Mouse (Mus musculus) kidney, adult 2 months (tissue): ENCODE results near the gene Gm20870. TPM values are rescaled to one million over a fixed set of nuclear protein-coding genes. Genes with fewer than 3 reads are reported as not detected.
"Not testable (repeated sequence)": the region's sequence is repeated elsewhere in the genome, so short reads cannot be mapped to it uniquely, and the experiment has no call there.

Experiments
- DNase-seq: peaks from one replicate; pipeline ENCODE4 v3.0.0; 2021
- H3K27ac ChIP-seq: fragments of 200-500 bp; 2 replicates; pipeline ENCODE4 v1.5.1; 2012; ENCODE audit warnings: low read depth, low read length, control low read depth, inconsistent platforms; ENCODE audit not compliant: insufficient read depth
- H3K27me3 ChIP-seq: fragments of 200-500 bp; replicated peaks from 2 replicates; pipeline ENCODE4 v1.6.1; 2012; ENCODE audit warnings: mild to moderate bottlenecking, moderate library complexity, low read length, inconsistent platforms; ENCODE audit not compliant: control insufficient read depth, insufficient read depth
- H3K36me3 ChIP-seq: fragments of 200-500 bp; 2 replicates; pipeline ENCODE4 v1.6.1; 2012; ENCODE audit warnings: mild to moderate bottlenecking, moderate library complexity, low read length, inconsistent platforms; ENCODE audit not compliant: control insufficient read depth, insufficient read depth
- H3K4me1 ChIP-seq: fragments of 200-500 bp; 2 replicates; pipeline ENCODE4 v1.6.1; 2011; ENCODE audit warnings: low read length; ENCODE audit not compliant: control insufficient read depth, insufficient read depth
- H3K4me3 ChIP-seq: fragments of 200-500 bp; 2 replicates; pipeline ENCODE4 v1.5.1; 2011; ENCODE audit warnings: mild to moderate bottlenecking, low read depth, low read length, control low read depth; ENCODE audit not compliant: insufficient read depth
- WGBS: fragments of 180-500 bp; shearing (Covaris S2); methylation state at CpG from one replicate; pipeline ENCODE4 v1.1.7; 2018; 5-methylcytosine and 5-hydroxymethylcytosine counted together
- polyA plus RNA-seq: library from polyadenylated mRNA; depleted of rRNA; stranded (reverse); fragments of >200 nt; gene quantifications from 2 replicates; pipeline ENCODE4 v1.2.3, GENCODE M21; 2012; rRNA removed

The Gm20870 gene
- not detected in 2 replicates for polyA plus RNA-seq

DNA sequence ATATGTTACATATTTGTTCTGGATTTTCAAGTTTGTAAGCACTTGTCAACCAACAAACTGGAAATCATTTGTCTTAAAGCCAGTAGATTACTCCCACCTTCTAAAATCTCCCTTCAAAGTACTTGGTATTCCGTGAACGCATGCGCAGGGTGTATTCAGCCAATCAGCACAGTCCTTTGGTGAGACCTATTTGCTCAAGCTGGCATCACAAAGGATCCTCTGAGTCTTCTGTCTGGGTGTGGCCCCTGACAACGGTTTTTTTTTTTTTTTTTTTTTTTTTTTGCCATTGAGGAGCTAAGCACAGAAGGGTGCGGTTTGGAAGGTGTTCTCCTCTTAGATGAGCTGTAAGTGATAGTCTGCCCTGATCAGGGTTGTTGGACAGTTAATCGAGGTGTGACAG, at the start of gene Gm20870:
TSS of gene Gm20870 (plus strand) at position 301 of the 400 bp plus-strand sequence.
- not testable (repeated sequence) for H3K36me3 ChIP-seq, H3K27me3 ChIP-seq, H3K27ac ChIP-seq, H3K4me1 ChIP-seq, DNase-seq, H3K4me3 ChIP-seq
- WGBS = no CpG with 5 or more reads among the region's 6 CpGs

Other genes starting within 250 kb of the Gm20870 start
- not detected in 2 replicates for gene Gm20869, start 222.6 kb upstream of the Gm20870 start, polyA plus RNA-seq